Mouse (Mus musculus) cerebellum, postnatal 25 days (tissue): Measurements from ENCODE around the gene Nfx1.
A peak's percentile ranks its signal among the peaks of the same experiment; 100 is the strongest.

Source experiments
- DNase-seq, 2 experiments: peaks; one replicate each; pipeline ENCODE4 v3.0.0; 2021; ENCODE audit warnings: mixed read lengths in 2 of 2

Gene Nfx1

GRCm38 (mm10) chr4:41047524-41048271 is 77.0 kb downstream of the Nfx1 start, which contains the start of gene Aqp7:
Gene Aqp7 (minus strand): TSS chr4:41048139.
- no peak for DNase-seq

- no peak for DNase-seq
These were observed 78.2 kb downstream of the Nfx1 start for GRCm38 (mm10) chr4:41048926-41049325.

GRCm38 (mm10) chr4:41050726-41051675 is 80.3 kb downstream of the Nfx1 start:
- DNase-seq, result peak; percentile 87 to 93

- DNase-seq, result no peak
These were observed 81.1 kb downstream of the Nfx1 start for GRCm38 (mm10) chr4:41051781-41052180.

GRCm38 (mm10) chr4:41055111-41055510 is 84.4 kb downstream of the Nfx1 start:
- DNase-seq, result no peak

- no peak for DNase-seq
These were observed 85.5 kb downstream of the Nfx1 start for GRCm38 (mm10) chr4:41056253-41056652.

- no peak for DNase-seq
These were observed 86.1 kb downstream of the Nfx1 start for GRCm38 (mm10) chr4:41056742-41057332.

- peak; percentile 63 to 73 for DNase-seq
These were observed 86.7 kb downstream of the Nfx1 start for GRCm38 (mm10) chr4:41057361-41057760.

GRCm38 (mm10) chr4:41063351-41063750 is 92.6 kb downstream of the Nfx1 start:
- no peak for DNase-seq

- peak in 1 of 2 experiments; percentile 41 for DNase-seq
These were observed 93.4 kb downstream of the Nfx1 start for GRCm38 (mm10) chr4:41063894-41064673.

GRCm38 (mm10) chr4:41065196-41065595 is 94.5 kb downstream of the Nfx1 start:
- DNase-seq, result no peak

- DNase-seq, result peak; percentile 65 to 78
These were observed 101.1 kb downstream of the Nfx1 start for GRCm38 (mm10) chr4:41071500-41072429.

GRCm38 (mm10) chr4:41073008-41073817 is 102.5 kb downstream of the Nfx1 start:
- no peak for DNase-seq

GRCm38 (mm10) chr4:41074461-41074860 is 103.8 kb downstream of the Nfx1 start:
- no peak for DNase-seq
